Mouse (Mus musculus) left cerebral cortex, postnatal 25 days (tissue): Measurements from ENCODE around the gene Nhsl1. TPM values are rescaled to one million over a fixed set of nuclear protein-coding genes. Genes with fewer than 3 reads are reported as not detected.

Experiments used
- DNase-seq, 2 experiments: peaks; one replicate each; pipeline ENCODE4 v3.0.0; 2022; ENCODE audit warnings: low spot score in 2 of 2, mixed read lengths in 1 of 2
- intact Hi-C: fragments of 180-260 bp; cut with DNase I; formaldehyde crosslinking; loops from one replicate; pipeline ENCODE4 v1.15.1; 2025
- total RNA-seq, 2 experiments: library from RNA; stranded (reverse); gene quantifications; 2 replicates each; pipeline ENCODE4 v1.2.3; 2021

Gene Nhsl1
- total RNA-seq, 2 experiments from 2014 or later, result 28.3 to 28.8 TPM

GRCm38 (mm10) chr10:18340930-18341329, 22.1 kb downstream of the Nhsl1 start:
- no peak for DNase-seq
- intact Hi-C loops, result no loop called here

- no peak for DNase-seq
- intact Hi-C loops, result no loop called here
Observed at GRCm38 (mm10) chr10:18341444-18342196, 22.8 kb downstream of the Nhsl1 start.

- DNase-seq, result peak in 1 of 2 experiments; percentile 37
- intact Hi-C loops, result no loop called here
Observed at GRCm38 (mm10) chr10:18347231-18347630, 28.4 kb downstream of the Nhsl1 start.

- no peak for DNase-seq
- intact Hi-C loops, result no loop called here
Observed at GRCm38 (mm10) chr10:18350781-18351180, 32.0 kb downstream of the Nhsl1 start.

DNA sequence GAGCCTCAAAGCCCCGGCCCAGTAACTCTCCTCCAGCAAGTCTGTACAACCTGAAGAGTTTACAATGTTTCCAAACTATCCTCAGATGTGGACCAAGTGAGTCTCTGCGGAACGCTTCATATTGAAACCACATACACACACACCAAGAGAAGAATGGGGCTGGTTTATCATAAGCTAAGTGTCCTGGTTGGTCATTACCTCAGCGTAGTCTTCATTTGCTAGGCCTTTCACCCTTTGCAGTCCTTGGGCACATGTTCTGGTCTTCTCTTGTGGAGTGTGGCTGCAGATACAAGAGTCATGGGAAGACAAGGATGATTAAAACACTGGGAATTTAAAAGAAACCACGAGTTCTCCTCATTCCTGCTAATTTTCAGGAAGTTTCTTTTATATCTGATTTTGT, 34.2 kb downstream of the Nhsl1 start:
- intact Hi-C loops, result no loop called here

GRCm38 (mm10) chr10:18354103-18354502, 35.3 kb downstream of the Nhsl1 start:
- DNase-seq, result no peak
- intact Hi-C loops, result no loop called here

More for the DNA sequence above, 34.2 kb downstream of the Nhsl1 start:
- DNase-seq, result no peak

- DNase-seq, result no peak
- intact Hi-C loops, result loop anchor here (5.0 kb wide), 1 partner anchor 39 kb away; the partner anchor contains the start of gene Nhsl1
Observed at GRCm38 (mm10) chr10:18356461-18356860, 37.7 kb downstream of the Nhsl1 start.

DNA sequence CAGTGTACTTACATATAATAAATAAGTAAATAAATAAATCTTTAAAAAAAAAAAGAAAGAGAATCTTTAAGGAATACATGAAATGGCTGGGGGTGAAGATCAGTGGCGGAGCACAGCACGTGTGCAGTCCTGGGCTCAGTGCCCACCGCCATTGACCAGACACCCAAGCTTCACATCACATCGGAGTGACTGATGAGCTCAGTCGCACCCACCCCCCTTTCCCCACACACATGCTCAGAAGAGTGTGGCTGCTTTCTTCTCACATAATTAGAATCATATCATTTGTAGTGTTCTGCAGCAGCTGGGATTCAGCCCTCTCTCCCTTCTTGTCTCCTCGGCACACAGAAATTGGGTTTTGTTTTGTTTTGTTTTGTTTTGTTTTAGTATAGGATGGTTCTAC, 38.4 kb downstream of the Nhsl1 start:
- no peak for DNase-seq
- intact Hi-C loops, result loop anchor here (5.0 kb wide), 1 partner anchor 40 kb away; the partner anchor contains the start of gene Nhsl1

GRCm38 (mm10) chr10:18358461-18358860, 39.7 kb downstream of the Nhsl1 start:
- intact Hi-C loops, result loop anchor here (5.0 kb wide), 1 partner anchor 41 kb away; the partner anchor contains the start of gene Nhsl1
- DNase-seq, result no peak

DNA sequence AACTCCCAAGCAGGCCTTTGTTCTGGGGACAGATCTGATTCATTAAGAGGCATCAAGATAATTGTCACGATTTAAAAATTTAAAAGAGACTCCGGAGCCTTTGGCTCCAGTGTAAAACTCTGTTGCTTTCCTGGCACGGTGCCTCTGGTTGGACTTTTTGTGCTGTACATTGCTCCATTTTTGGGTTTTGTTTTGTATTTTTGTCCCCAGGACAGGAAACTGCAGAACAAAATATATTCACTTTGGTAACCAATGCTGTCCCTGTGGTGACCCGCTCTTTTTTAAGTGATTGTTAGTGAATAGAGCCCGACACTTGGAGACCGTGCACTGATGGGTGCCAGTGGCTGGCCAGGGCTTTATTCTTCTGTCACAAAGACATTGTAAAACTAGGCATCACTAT, 41.4 kb downstream of the Nhsl1 start:
- intact Hi-C loops, result no loop called here
- peak; percentile 26 to 64 for DNase-seq

- intact Hi-C loops, result no loop called here
- DNase-seq, result no peak
Observed at GRCm38 (mm10) chr10:18365432-18365831, 46.6 kb downstream of the Nhsl1 start.

- intact Hi-C loops, result no loop called here
- DNase-seq, result peak in 1 of 2 experiments; percentile 34
Observed at GRCm38 (mm10) chr10:18366697-18367096, 47.9 kb downstream of the Nhsl1 start.

- intact Hi-C loops, result no loop called here
- DNase-seq, result no peak
Observed at GRCm38 (mm10) chr10:18368111-18368510, 49.3 kb downstream of the Nhsl1 start.

DNA sequence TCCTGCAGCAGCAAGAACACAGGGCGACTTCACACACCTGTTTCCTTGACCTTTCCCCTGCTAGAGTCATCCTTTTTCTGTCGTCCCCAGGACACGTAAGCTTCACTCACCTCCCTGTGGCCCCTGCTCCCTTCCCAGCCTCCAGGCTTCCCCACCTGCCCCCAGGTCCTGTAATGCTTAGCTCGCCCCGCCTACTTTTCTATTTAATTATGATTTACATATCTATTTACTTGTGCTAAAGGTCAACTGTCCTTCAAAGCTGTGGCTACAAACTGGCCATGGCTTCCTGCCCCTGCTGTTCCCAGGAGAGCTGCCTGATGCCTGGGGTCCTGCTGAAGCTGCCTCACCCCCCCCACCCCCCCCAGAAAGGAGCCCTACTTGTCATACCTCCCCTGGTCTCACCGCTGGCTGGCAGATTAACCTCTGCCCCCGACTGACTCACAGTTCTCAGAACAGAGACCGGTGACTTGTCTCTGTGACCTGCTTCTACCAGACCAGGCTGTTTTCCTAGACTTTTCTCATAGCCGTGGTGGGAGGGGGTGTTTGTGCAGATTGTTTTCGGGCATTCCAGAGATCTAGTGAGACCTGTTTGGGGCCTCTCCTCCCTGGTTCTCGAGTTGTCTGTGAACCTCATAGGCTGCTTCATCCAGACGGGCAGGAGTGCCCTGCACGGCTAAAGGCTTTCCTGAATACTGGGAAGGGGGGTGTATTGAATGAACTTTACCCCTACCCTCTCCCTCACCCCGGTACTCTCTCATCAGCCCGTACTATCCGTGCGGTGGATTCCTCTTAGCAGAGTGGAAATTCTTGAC, 51.9 kb downstream of the Nhsl1 start:
- intact Hi-C loops, result no loop called here
- DNase-seq, result no peak

GRCm38 (mm10) chr10:18371866-18372265, 53.1 kb downstream of the Nhsl1 start:
- intact Hi-C loops, result no loop called here
- no peak for DNase-seq

DNA sequence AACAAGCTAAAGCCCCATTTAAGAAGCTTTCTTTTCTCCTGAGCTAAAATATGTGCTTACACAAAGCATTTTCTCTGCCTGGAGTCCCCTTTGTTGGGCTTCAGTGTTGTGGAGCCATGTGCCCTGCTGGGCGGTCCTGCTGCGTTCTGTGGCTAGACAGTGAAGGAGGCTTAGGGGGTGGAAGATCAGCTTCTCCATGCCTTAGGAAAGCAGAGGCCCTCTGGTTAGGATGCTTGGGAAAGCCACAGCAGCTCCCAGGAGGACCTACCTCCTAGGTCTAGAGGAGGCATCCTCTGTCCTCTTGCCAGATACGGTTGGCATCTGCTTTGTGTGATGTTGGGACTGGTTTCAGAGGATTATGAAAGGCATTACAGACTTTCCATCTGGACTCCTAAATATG, 56.5 kb downstream of the Nhsl1 start:
- no peak for DNase-seq
- intact Hi-C loops, result no loop called here

DNA sequence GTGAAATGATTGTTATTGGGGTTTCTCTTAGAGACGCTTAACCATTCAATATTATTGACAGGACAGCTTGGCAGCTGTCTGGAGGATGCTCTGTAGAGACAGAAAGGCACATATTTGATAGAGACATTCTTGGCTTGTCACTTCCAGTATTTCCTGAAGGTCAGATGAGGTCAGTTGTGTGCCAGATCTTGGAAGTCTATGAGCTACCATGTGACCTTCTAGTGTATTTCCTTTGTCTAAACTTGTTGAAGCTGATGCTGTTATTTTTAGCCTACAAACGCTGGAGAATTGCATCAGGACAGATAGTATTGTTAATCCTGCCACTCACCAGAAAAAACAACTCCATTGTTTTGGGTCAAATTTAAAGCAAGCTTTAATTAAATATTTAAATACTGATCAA, 66.0 kb downstream of the Nhsl1 start:
- no peak for DNase-seq
- intact Hi-C loops, result no loop called here

DNA sequence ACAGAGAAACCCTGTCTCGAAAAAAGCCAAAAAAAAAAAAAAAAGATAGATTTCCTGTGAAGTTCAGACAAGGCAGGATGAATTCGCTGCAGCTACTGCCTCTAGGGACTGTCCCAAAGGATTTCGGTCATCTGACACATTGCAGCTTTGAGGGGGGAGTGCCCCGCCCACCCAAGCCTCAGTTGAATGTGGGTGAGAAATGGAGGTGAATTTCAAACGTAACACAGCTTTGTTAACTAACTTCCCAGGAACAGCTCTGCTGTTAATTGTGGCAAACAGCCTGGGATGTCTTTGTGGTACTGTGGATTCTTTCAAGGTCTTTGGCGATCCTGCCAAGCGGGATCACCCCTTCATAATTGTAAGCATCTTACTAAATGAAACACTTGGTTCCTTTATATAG, 67.4 kb downstream of the Nhsl1 start:
- peak in 1 of 2 experiments; percentile 52 for DNase-seq
- intact Hi-C loops, result loop anchor here (1.0 kb wide), 1 partner anchor 68 kb away; the partner anchor contains the start of gene Nhsl1

GRCm38 (mm10) chr10:18388784-18389575, 70.2 kb downstream of the Nhsl1 start:
- DNase-seq, result peak; percentile 54 to 71
- intact Hi-C loops, result loop anchor here (2.0 kb wide), 1 partner anchor 144 kb away; no protein-coding TSS in a partner anchor

DNA sequence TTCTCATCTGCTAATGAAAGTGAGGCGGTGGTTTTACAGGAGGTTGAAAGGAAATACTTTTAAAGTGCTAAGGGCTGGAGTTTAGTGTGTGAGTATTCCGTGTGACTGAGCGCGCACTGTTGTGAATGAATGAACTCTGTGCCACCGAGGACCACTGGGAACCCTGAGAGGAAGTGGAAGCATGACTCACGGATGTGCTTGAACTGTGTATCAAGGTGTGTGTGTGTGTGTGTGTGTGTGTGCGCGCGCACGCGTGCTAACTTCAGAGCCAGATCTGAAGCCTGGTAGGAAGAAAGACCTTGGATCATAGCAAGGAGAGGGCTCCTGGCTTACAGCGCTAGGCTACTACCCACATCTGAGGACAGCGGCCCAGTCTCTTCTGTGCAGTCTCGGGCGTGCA, 71.2 kb downstream of the Nhsl1 start:
- no peak for DNase-seq
- intact Hi-C loops, result loop anchor here (2.0 to 5.0 kb wide), 3 partner anchors 62 to 212 kb away; no protein-coding TSS in a partner anchor
